Mouse (Mus musculus) inflammation-experienced regulatory T-cells, adult 16 weeks (primary cell): ENCODE measurements around the gene Pelo. TPM values are rescaled to one million over a fixed set of nuclear protein-coding genes. Genes with fewer than 3 reads are reported as not detected.

Experiments
- polyA plus RNA-seq: library from polyadenylated mRNA; unstranded; fragments of 100-300 nt; shearing (Covaris generic); gene quantifications from one replicate; pipeline ENCODE4 v1.2.1, GENCODE M21; 2017

Pelo gene
- polyA plus RNA-seq, result 6.5 TPM

DNA sequence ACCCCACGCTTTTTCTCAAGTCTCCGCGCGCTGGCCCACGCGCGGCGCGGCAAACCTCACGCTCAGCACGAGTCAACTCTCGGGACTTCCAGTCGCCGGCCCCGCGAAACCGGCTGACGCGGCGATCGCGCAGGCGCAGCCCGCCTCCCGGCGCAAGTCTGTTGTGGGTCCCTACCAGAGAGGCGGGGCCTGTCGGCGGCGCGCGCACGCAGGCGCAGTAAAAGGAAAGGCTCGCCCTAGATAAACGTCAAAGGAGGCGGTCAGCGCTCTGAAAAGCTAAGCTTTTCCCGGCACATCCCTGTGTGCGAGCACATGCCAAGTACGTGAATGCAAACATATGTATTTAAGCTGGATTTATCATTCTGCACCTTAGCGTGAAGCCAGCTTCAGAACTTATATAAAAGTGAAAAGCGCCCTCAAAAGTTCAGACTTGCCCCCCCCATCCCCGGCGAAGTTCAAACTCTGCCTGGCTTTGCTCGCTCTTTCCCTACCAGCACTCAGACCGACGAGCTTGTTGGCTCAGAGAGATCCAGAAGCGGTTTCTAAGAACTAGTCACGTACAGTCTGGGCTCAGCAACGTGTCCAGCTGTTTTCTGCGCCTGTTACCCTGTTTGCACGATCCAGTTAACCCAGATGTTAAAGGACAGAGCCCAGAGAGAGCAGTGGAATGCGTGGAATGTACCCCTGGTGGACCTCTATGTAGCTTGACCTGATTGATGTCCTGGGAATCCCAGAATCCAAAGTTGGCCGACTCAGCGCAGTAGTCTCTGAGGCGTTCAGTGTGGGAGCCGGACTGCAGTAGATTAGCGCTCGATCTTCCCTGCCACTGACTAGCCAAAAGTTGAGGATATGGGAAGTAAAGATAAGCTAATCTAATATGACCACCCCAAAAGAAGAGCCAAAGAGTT lies at the start of gene Pelo:
Gene Pelo, minus strand, starts transcription at position 118 of the 908 bp plus-strand sequence.

DNA sequence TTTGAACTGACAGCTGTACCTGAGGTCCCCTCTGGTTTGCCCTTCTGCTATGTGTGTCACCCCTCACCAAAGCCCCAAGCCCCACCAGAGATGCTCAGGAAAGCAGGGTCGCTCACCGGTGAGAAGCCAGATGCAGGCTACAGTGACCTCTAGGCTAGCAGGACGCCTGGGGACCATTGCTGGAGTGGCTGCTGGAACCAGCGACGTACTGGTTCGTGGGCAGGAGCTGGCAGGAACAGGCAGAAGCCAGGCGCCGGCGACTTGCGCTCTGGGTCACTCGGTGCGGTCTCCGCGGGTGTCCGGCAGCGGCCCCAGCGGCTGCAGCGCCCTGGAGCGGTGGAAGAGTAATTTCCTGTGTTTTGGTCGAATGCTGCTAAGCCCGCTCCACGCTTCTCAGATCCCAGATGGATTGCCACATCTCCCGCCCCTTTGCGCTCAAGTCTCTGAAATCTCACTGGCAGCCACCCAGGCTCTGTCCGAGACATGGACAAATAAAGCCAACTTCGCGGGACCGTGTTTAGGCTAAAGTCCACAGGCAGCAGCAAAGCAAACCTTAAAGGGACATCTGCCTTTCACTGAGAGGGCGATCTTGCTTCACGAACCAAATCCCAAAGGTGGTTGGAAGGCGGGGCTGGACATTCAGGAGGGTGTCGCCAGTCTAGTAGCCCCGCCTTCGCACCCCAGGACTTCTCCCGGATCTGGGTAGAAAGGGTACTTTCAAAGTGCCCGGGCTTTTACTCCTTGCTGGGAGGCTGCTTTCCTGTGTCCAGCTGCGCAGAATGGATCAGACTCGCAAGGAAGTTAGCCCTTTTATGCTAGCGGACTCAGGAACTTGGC lies 11.6 kb upstream of the Pelo start, which contains the start of the genes Gm49395 and Itga1:
Gene Gm49395, minus strand, starts transcription at position 567 of the 837 bp plus-strand sequence.
Gene Itga1, minus strand, starts transcription at position 610 of the 837 bp plus-strand sequence.

Other genes starting within 250 kb of the Pelo start
- gene Itga2, start 158.1 kb downstream of the Pelo start, polyA plus RNA-seq, result 5.8 TPM
- 0.62 TPM for gene Gm49395, start 11.7 kb upstream of the Pelo start, polyA plus RNA-seq
- 0.71 TPM for gene Itga1, start 11.8 kb upstream of the Pelo start, polyA plus RNA-seq